Mouse (Mus musculus) hindbrain, embryonic 16.5 days (tissue): ENCODE data around the gene Clec16a. TPM values are rescaled to one million over a fixed set of nuclear protein-coding genes. Genes with fewer than 3 reads are reported as not detected.

ENCODE experiments used
- ATAC-seq: fragments of 200-750 bp; cut with Nextera tagmentation; 2 replicates; pipeline ENCODE4 v1.8.0; 2017; ENCODE audit warnings: moderate TSS enrichment, moderate library complexity
- H3K27ac ChIP-seq: fragments of 300-500 bp; sonication (generic); 2 replicates; pipeline ENCODE4 v1.5.1; 2014; ENCODE audit warnings: low read depth, mild to moderate bottlenecking, control low read depth, low read length, moderate library complexity
- H3K27me3 ChIP-seq: fragments of 300-500 bp; sonication (generic); replicated peaks from 2 replicates; pipeline ENCODE4 v1.6.1; 2014; ENCODE audit warnings: low read length; ENCODE audit not compliant: control insufficient read depth, insufficient read depth
- H3K36me3 ChIP-seq: fragments of 300-500 bp; sonication (generic); 2 replicates; pipeline ENCODE4 v1.6.1; 2014; ENCODE audit warnings: mild to moderate bottlenecking, low read length, moderate library complexity, mixed read lengths; ENCODE audit not compliant: control insufficient read depth, insufficient read depth
- H3K4me1 ChIP-seq: fragments of 300-500 bp; sonication (generic); 2 replicates; pipeline ENCODE4 v1.6.1; 2014; ENCODE audit warnings: low read depth, low read length; ENCODE audit not compliant: control insufficient read depth, insufficient read depth
- H3K4me2 ChIP-seq: fragments of 300-500 bp; sonication (generic); 2 replicates; pipeline ENCODE4 v1.6.1; 2014; ENCODE audit warnings: mild to moderate bottlenecking, low read length, control low read depth, moderate library complexity
- H3K4me3 ChIP-seq: fragments of 300-500 bp; sonication (generic); 2 replicates; pipeline ENCODE4 v1.5.1; 2014; ENCODE audit warnings: mild to moderate bottlenecking, low read length, control low read depth, moderate library complexity
- H3K9ac ChIP-seq: fragments of 300-500 bp; sonication (generic); 2 replicates; pipeline ENCODE4 v1.6.1; 2014; ENCODE audit warnings: low read depth, mild to moderate bottlenecking, control low read depth, low read length, moderate library complexity
- H3K9me3 ChIP-seq: fragments of 300-500 bp; sonication (generic); 2 replicates; pipeline ENCODE4 v1.6.1; 2014; ENCODE audit warnings: mild to moderate bottlenecking, low read length, moderate library complexity; ENCODE audit not compliant: control insufficient read depth
- WGBS: fragments of 180-500 bp; shearing (Covaris S2); extraction: QIAGEN DNeasy Blood & Tissue Kit; methylation state at CpG from one replicate; pipeline ENCODE4 v1.1.7; 2014; 5-methylcytosine and 5-hydroxymethylcytosine counted together
- polyA plus RNA-seq: library from polyadenylated mRNA; unstranded; fragments of >200 nt; fragmentation: Nextera tagmentation; extraction: Ambion mirVana; gene quantifications from 2 replicates; pipeline ENCODE4 v1.2.1, GENCODE M21; 2015

The Clec16a gene
- polyA plus RNA-seq, 1 experiment from 2014 or later = 60.7 TPM

- no peak overlapping the region for H3K4me3 ChIP-seq
- no peak overlapping the region for H3K4me2 ChIP-seq
- H3K9me3 ChIP-seq = no peaks in the 10 kb centered on the region
- no peaks in the 10 kb centered on the region for H3K27me3 ChIP-seq
- 73% methylated on average over 6 of the region's 6 CpGs for WGBS
- H3K4me1 ChIP-seq = no peaks in the 10 kb centered on the region
- no peak overlapping the region for H3K27ac ChIP-seq
- H3K36me3 ChIP-seq = peaks cover 8% of the 10 kb centered on the region
- ATAC-seq = no peak
- no peak overlapping the region for H3K9ac ChIP-seq
Observed at GRCm38 (mm10) chr16:10689748-10690318, 144.7 kb downstream of the Clec16a start.

DNA sequence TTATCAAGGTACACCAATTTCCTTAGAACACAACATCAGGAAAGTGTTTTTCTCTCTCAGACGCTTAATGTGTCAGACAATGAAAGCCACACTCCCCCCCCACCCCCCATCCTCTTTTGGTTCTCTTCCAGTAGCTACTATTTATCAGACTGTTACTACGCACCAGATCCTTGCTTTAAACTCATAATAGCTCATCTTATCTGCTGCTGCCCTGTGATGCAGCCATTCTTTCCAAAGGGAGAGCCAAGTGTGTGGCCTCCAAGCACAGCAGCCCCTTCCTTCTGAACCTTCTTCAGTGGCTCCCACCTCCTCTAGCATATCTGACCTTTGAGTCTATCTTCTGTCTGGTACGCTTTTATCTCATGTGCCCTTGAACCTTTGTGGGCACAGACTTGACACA, 145.3 kb downstream of the Clec16a start:
- H3K9ac ChIP-seq = no peak overlapping the region
- H3K36me3 ChIP-seq = peaks cover 8% of the 10 kb centered on the region
- no peak for ATAC-seq
- H3K27me3 ChIP-seq = no peaks in the 10 kb centered on the region
- H3K9me3 ChIP-seq = no peaks in the 10 kb centered on the region
- 85% methylated on average over 3 of the region's 3 CpGs for WGBS
- H3K4me1 ChIP-seq = no peaks in the 10 kb centered on the region
- H3K4me3 ChIP-seq = no peak overlapping the region
- H3K27ac ChIP-seq = no peak overlapping the region
- no peak overlapping the region for H3K4me2 ChIP-seq

GRCm38 (mm10) chr16:10691705-10692104, 146.6 kb downstream of the Clec16a start:
- no peak for ATAC-seq
- Histone ChIP-seq H3K27ac (no peak overlapping the region), H3K9ac (no peak overlapping the region), H3K27me3 (no peaks in the 10 kb centered on the region), H3K4me3 (no peak overlapping the region), H3K4me1 (no peaks in the 10 kb centered on the region), H3K9me3 (no peaks in the 10 kb centered on the region), H3K36me3 (peaks cover 8% of the 10 kb centered on the region), H3K4me2 (no peak overlapping the region)
- 85% methylated on average over 5 of the region's 5 CpGs for WGBS

DNA sequence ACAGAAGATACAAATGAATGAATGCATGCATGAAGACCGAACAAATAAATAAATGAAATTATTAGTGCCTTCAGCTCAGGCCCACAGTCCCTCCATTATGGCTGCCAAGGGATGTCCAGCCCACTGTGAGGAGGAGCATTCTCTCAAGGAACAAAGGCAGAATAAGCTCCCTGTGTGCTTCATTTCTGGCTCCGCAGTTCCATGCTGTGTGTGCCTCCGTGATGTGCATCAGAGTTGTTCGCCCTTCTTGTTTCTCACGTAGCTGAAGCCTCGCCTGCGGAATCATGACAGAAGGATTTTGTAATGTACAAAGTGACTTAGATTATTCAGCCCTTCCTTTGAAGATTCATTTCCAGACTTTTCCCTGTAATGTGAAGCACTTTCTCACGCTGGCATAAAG, 147.7 kb downstream of the Clec16a start:
- 61% methylated on average over 8 of the region's 8 CpGs for WGBS
- no peak overlapping the region for H3K9ac ChIP-seq
- no peak overlapping the region for H3K4me3 ChIP-seq
- H3K4me1 ChIP-seq = no peaks in the 10 kb centered on the region
- no peak overlapping the region for H3K4me2 ChIP-seq
- H3K27me3 ChIP-seq = no peaks in the 10 kb centered on the region
- H3K36me3 ChIP-seq = peaks cover 8% of the 10 kb centered on the region
- no peak overlapping the region for H3K27ac ChIP-seq
- no peak for ATAC-seq
- H3K9me3 ChIP-seq = no peaks in the 10 kb centered on the region

DNA sequence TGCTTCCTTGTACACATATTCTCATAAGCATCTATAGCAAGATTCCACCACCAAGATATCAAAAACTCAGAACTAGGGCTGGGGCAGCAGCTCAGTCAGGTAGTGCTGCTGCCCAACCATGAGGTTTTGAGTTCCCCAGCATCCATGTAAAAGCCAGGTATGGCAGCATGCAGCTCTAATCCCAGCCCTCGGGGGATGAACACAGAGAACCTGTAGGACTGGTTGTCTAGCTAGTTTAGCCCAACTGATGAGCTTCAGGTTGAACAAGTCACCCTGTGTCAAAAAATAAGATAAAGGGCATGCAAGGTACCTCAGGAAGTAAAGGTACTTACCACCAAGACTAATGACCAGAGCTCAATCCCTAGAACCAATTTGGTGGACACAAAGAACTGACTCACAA, 148.3 kb downstream of the Clec16a start:
- no peak overlapping the region for H3K4me2 ChIP-seq
- H3K27ac ChIP-seq = no peak overlapping the region
- 95% methylated on average over 1 of the region's 1 CpGs for WGBS
- H3K4me1 ChIP-seq = no peaks in the 10 kb centered on the region
- peaks cover 8% of the 10 kb centered on the region for H3K36me3 ChIP-seq
- H3K4me3 ChIP-seq = no peak overlapping the region
- H3K9me3 ChIP-seq = no peaks in the 10 kb centered on the region
- H3K27me3 ChIP-seq = no peaks in the 10 kb centered on the region
- ATAC-seq = no peak
- H3K9ac ChIP-seq = no peak overlapping the region

- Histone ChIP-seq H3K9me3 (no peaks in the 10 kb centered on the region), H3K9ac (no peak overlapping the region), H3K27ac (no peak overlapping the region), H3K27me3 (no peaks in the 10 kb centered on the region), H3K4me1 (no peaks in the 10 kb centered on the region), H3K4me2 (no peak overlapping the region), H3K36me3 (peaks cover 8% of the 10 kb centered on the region), H3K4me3 (no peak overlapping the region)
- WGBS = 51% methylated on average over 11 of the region's 11 CpGs
- ATAC-seq = no peak
Observed at GRCm38 (mm10) chr16:10694414-10694851, 149.3 kb downstream of the Clec16a start.

- H3K27ac ChIP-seq = no peak overlapping the region; the same call in 1 of the 2 replicates
- no peak overlapping the region for H3K4me3 ChIP-seq
- no peaks in the 10 kb centered on the region for H3K4me1 ChIP-seq
- no peaks in the 10 kb centered on the region for H3K9me3 ChIP-seq
- no peak overlapping the region for H3K9ac ChIP-seq
- H3K36me3 ChIP-seq = no peaks in the 10 kb centered on the region
- H3K27me3 ChIP-seq = no peaks in the 10 kb centered on the region
- no peak overlapping the region for H3K4me2 ChIP-seq
- ATAC-seq = no peak
- 68% methylated on average over 6 of the region's 6 CpGs for WGBS
Observed at GRCm38 (mm10) chr16:10697861-10698659, 152.9 kb downstream of the Clec16a start.

DNA sequence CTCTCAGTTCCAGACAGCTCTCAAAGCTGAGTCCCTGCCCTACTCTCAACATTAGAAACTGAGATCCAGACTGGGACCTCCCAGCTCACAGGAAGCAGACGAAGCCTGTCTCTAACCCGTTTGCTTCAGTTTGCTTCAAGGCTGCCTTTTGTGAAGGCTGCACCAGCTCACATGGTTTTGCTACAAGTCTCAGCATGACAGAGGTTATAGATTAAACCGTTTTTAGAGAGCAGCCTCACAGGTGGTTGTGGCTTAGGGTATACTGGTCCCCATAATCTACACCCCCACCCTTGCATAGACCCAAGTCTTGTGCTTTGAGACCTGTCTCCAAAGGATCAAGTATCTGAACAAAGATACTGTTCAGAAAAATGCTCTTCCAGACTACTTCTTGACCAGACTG, 154.2 kb downstream of the Clec16a start:
- Histone ChIP-seq H3K27ac (no peak overlapping the region), H3K9me3 (no peaks in the 10 kb centered on the region), H3K27me3 (no peaks in the 10 kb centered on the region), H3K9ac (no peak overlapping the region), H3K36me3 (no peaks in the 10 kb centered on the region), H3K4me2 (no peak overlapping the region), H3K4me3 (no peak overlapping the region), H3K4me1 (no peaks in the 10 kb centered on the region)
- WGBS = 60% methylated on average over 3 of the region's 3 CpGs
- no peak for ATAC-seq

DNA sequence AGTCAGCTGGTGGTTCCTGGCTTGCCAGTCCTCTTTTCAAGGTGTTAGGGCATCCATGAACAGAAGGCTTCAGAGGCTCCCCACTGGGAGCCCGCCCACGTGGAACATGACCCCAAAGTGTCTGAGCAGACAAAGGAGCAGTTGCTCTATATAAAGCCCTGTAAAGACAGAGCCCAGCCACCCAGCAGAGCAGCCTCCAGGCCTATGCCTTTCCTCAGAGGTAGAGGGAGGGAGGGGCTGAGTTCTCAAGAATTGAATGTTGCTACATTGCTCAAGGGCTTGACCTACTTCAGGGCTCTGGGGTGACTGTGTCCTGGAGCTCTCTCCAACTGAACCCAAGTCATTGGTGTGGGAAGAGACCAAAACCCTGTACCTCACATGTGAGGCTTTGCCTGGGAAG, 155.0 kb downstream of the Clec16a start:
- Histone ChIP-seq H3K27me3 (no peaks in the 10 kb centered on the region), H3K27ac (no peak overlapping the region), H3K9me3 (no peaks in the 10 kb centered on the region), H3K36me3 (no peaks in the 10 kb centered on the region), H3K9ac (no peak overlapping the region), H3K4me2 (no peak overlapping the region), H3K4me1 (no peaks in the 10 kb centered on the region), H3K4me3 (no peak overlapping the region)
- ATAC-seq = no peak
- 24% methylated on average over 2 of the region's 2 CpGs for WGBS
